Mouse (Mus musculus): ENCODE data around the gene Ndrg3. TPM values are rescaled to one million over a fixed set of nuclear protein-coding genes. Genes with fewer than 3 reads are reported as not detected.
"Not testable (repeated sequence)": the region's sequence is repeated elsewhere in the genome, so short reads cannot be mapped to it uniquely, and the experiment has no call there.

Gene Ndrg3
- polyA plus RNA-seq, 1 experiment from 2014 or later, result 81.6 TPM

DNA sequence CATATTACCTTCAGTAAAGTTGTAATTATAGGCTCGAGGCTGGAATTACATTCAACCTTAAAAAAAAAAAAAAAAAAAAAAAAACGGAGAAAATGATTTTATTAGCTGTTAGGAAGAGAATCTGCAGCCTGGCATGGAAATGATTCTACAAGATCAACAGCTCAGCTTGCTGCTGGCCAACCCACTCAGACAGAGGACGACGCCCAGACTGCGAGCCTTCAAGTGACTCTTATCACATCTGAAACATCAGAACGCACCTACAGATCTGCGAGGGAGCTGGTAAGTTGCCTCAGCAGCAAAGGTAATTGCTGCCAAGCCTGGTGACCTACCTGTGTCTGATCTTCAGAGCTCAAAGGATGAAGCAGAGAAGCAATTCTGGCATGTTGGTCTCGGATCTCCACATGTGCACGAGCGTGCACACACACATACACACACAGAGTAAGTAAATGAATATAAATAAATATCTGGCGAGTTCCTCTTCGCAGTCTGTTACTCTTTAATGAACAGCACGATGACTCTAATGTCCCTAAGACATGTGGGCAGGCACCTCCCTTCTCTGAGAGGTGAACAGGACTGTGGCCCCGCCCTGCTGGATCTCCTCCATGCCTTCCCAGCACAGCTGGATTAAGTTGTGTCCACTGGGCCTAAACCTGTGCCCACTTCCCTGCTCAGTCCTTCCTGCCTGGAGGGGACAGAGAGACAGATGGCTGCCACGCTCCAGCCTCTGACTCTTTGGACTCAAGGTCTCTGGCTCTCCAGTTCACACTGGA is 97.2 kb downstream of the Ndrg3 start:
- Histone ChIP-seq H3K27ac (no peak overlapping the region), H3K27me3 (no peaks in the 10 kb centered on the region), H3K9me3 (no peaks in the 10 kb centered on the region), H3K36me3 (no peaks in the 10 kb centered on the region), H3K4me1 (replicated peaks) (peaks cover 14% of the 10 kb centered on the region), H3K4me3 (replicated peaks) (no peak overlapping the region), H3K4me2 (replicated peaks) (no peak overlapping the region), H3K9ac (replicated peaks) (no peak overlapping the region)
- ATAC-seq, result no peak
- WGBS, result 85% methylated on average over 15 of the region's 15 CpGs

DNA sequence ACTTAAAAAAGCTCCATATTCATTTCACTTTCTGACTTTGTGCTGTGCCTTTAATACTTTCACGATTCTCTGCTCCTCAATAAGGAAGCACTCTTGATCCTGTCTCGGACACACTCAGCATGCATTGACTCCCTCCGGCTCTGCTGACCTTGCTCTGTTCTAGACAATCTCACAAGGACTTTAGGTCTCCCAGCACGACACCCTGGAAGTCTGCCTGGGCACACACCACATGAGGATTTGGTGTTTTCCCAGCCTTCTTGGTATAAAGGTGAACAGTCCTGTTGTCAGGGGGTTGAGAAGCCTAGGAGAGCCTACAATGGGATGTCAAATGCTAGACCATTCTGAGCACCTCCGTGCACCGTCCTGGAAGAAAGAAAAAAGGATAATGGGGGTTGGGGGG is 99.0 kb downstream of the Ndrg3 start:
- 64% methylated on average over 6 of the region's 6 CpGs for WGBS
- Histone ChIP-seq H3K4me1 (replicated peaks) (peaks cover 14% of the 10 kb centered on the region), H3K36me3 (no peaks in the 10 kb centered on the region)

GRCm38 (mm10) chr2:156892240-156892639 is 99.6 kb downstream of the Ndrg3 start:
- peak; percentile 71; the same call in 1 of the 2 replicates for ATAC-seq
- Histone ChIP-seq H3K9ac (replicated peaks) (no peak overlapping the region), H3K9me3 (no peaks in the 10 kb centered on the region), H3K4me2 (replicated peaks) (no peak overlapping the region), H3K4me3 (replicated peaks) (no peak overlapping the region), H3K27ac (no peak overlapping the region), H3K36me3 (no peaks in the 10 kb centered on the region), H3K4me1 (replicated peaks) (peaks cover 14% of the 10 kb centered on the region), H3K27me3 (no peaks in the 10 kb centered on the region)
- whole genome bisulfite sequencing, result 30% methylated on average over 3 of the region's 3 CpGs

More for the DNA sequence above, 99.0 kb downstream of the Ndrg3 start:
- Histone ChIP-seq H3K4me2 (replicated peaks) (no peak overlapping the region), H3K4me3 (replicated peaks) (no peak overlapping the region), H3K27me3 (no peaks in the 10 kb centered on the region), H3K9ac (replicated peaks) (no peak overlapping the region), H3K9me3 (no peaks in the 10 kb centered on the region), H3K27ac (no peak overlapping the region)
- ATAC-seq, result no peak

- no peaks in the 10 kb centered on the region for H3K9me3 ChIP-seq
Measured at GRCm38 (mm10) chr2:156888490-156888889, 103.4 kb downstream of the Ndrg3 start.

GRCm38 (mm10) chr2:156887017-156887416 is 104.8 kb downstream of the Ndrg3 start, which contains the start of gene Sla2:
Gene Sla2 (minus strand): TSS chr2:156887192.
- no peaks in the 10 kb centered on the region for H3K9me3 ChIP-seq
- no peak for ATAC-seq
- H3K4me3 ChIP-seq (replicated peaks), result no peak within 1 kb of the TSS
- H3K36me3 ChIP-seq, result no peaks in the 10 kb centered on the region
- 75% methylated on average over 6 of the region's 6 CpGs for WGBS
- no peak within 1 kb of the TSS for H3K4me2 ChIP-seq (replicated peaks)
- no peaks in the 10 kb centered on the region for H3K27me3 ChIP-seq
- H3K9ac ChIP-seq (replicated peaks), result no peak within 1 kb of the TSS
- peaks cover 3% of the 10 kb centered on the region for H3K4me1 ChIP-seq (replicated peaks)
- H3K27ac ChIP-seq, result no peak within 1 kb of the TSS

More at GRCm38 (mm10) chr2:156888490-156888889, 103.4 kb downstream of the Ndrg3 start:
- H3K36me3 ChIP-seq, result no peaks in the 10 kb centered on the region
- H3K27ac ChIP-seq, result no peak overlapping the region
- WGBS, result 75% methylated on average over 3 of the region's 3 CpGs
- H3K4me1 ChIP-seq (replicated peaks), result peaks cover 14% of the 10 kb centered on the region
- ATAC-seq, result no peak
- H3K9ac ChIP-seq (replicated peaks), result no peak overlapping the region
- no peak overlapping the region for H3K4me2 ChIP-seq (replicated peaks)
- no peak overlapping the region for H3K4me3 ChIP-seq (replicated peaks)
- H3K27me3 ChIP-seq, result no peaks in the 10 kb centered on the region

DNA sequence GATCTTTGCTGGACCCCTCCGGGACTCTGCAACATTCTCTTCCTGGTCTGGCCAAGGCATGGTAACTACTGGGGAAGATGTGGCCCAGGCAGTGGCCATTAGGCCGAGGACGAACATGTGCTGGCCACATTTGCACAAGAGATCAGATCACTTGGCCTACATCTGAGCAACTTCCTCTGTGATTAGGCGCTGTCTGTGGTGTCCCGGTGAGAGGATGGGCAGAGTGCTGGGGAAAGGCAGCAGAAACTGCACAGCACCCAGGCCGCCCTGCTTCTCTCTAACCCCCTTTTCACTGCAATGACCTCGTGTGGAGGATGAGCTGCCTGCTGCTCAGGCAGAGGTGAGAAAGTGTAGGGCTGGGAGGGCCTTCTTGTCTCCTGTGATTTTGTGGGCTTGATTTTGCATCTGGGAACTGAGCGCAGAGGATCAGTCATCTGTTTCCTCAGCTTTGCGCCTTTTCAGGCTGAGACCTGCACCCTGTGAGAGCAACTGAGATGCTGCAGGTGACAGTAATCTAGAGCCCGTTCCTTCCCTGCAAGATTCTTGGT is 105.7 kb downstream of the Ndrg3 start:
- Histone ChIP-seq H3K27ac (no peak overlapping the region), H3K36me3 (no peaks in the 10 kb centered on the region), H3K4me3 (replicated peaks) (no peak overlapping the region), H3K27me3 (no peaks in the 10 kb centered on the region), H3K9ac (replicated peaks) (no peak overlapping the region), H3K9me3 (no peaks in the 10 kb centered on the region), H3K4me2 (replicated peaks) (no peak overlapping the region), H3K4me1 (replicated peaks) (no peaks in the 10 kb centered on the region)
- WGBS, result 84% methylated on average over 10 of the region's 10 CpGs
- ATAC-seq, result no peak

GRCm38 (mm10) chr2:156885666-156886065 is 106.2 kb downstream of the Ndrg3 start:
- H3K36me3 ChIP-seq; H3K27ac ChIP-seq; H3K9ac ChIP-seq (replicated peaks); H3K4me2 ChIP-seq (replicated peaks); H3K9me3 ChIP-seq; H3K4me3 ChIP-seq (replicated peaks); ATAC-seq; H3K27me3 ChIP-seq; H3K4me1 ChIP-seq (replicated peaks): not testable (repeated sequence)
- 80% methylated on average over 2 of the region's 2 CpGs for WGBS

- Histone ChIP-seq H3K27me3 (no peaks in the 10 kb centered on the region), H3K9me3 (no peaks in the 10 kb centered on the region), H3K9ac (replicated peaks) (no peak overlapping the region), H3K4me3 (replicated peaks) (no peak overlapping the region), H3K27ac (no peak overlapping the region), H3K4me1 (replicated peaks) (no peaks in the 10 kb centered on the region), H3K36me3 (no peaks in the 10 kb centered on the region), H3K4me2 (replicated peaks) (no peak overlapping the region)
- no peak for ATAC-seq
- 92% methylated on average over 10 of the region's 10 CpGs for WGBS
Measured at GRCm38 (mm10) chr2:156884396-156885211, 107.3 kb downstream of the Ndrg3 start.

DNA sequence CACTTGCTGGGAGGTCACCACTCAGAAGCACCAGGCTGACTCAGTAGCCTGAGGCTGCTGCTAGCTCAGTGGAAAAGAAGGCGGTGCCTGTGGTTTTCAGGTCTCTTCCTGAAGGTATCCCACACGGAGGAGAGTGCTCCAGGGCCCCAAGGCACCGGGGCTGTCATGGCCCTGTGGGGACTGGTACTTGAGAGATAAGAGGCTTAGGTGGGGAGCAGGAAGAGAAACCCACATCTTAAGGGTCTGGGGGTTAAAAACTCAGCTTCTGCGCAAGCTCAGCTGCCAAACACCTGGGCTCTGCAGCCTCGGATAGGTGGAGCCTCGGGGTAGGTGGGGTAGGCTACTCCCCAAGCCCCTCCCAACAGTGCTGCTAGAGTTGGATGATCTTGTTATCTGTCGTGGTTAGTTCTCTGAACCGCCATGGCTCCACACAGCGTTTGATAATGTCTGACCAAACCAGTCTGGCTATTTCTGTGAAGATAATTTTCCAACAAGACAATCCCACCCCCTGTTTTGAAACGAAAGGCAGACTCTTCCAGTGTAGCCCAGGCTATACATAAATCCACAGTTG is 109.3 kb downstream of the Ndrg3 start:
- ATAC-seq, result no peak
- no peak overlapping the region for H3K4me3 ChIP-seq (replicated peaks)
- WGBS, result 45% methylated on average over 10 of the region's 10 CpGs
- no peaks in the 10 kb centered on the region for H3K36me3 ChIP-seq
- no peak overlapping the region for H3K9ac ChIP-seq (replicated peaks)
- H3K27me3 ChIP-seq, result no peaks in the 10 kb centered on the region
- no peak overlapping the region for H3K4me2 ChIP-seq (replicated peaks)
- no peak overlapping the region for H3K27ac ChIP-seq
- H3K4me1 ChIP-seq (replicated peaks), result no peaks in the 10 kb centered on the region
- H3K9me3 ChIP-seq, result no peaks in the 10 kb centered on the region

DNA sequence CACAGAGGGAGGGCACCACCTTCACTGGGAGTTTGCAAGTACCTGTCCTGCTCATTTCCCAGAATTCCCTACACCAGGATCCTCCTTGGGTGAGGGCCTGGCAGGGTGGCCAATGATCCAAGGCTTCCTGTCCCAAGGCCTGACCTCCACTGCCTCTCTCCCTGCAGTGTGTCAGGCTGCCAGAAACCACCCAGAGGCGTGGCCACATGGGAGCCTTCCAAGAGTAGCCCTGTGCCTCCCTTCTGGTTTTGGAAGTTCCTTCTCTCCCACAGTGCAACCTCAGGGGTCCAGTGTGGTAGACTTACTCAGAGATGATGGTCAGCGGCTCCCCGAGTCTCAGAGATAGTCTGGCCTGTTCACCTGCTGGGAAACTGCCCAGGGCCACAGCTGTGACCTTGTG is 112.3 kb downstream of the Ndrg3 start:
- Histone ChIP-seq H3K4me2 (replicated peaks) (no peak overlapping the region), H3K36me3 (peaks cover 11% of the 10 kb centered on the region), H3K4me3 (replicated peaks) (no peak overlapping the region), H3K9me3 (no peaks in the 10 kb centered on the region), H3K27ac (no peak overlapping the region), H3K9ac (replicated peaks) (no peak overlapping the region), H3K27me3 (no peaks in the 10 kb centered on the region), H3K4me1 (replicated peaks) (no peaks in the 10 kb centered on the region)
- no peak for ATAC-seq
- 86% methylated on average over 3 of the region's 3 CpGs for WGBS

DNA sequence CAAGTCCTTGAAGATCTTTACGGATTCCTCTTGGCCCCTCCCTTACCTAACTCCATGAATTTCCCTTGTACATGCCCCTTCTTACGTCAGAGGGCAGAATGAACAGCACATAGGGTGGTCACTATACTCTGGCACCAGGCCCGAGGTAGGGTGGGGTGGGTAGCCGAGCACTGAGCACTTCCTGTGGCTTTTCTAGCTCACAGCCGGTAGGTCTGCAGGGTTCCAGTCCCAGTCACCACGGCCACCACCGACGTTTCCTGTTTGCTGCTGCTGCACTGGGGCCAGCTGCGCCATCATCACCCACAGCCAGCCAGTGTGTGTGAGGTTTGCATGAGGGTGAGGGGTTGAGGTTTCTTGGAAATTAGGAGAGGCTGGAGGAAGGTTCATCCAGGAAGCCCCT is 114.1 kb downstream of the Ndrg3 start:
- ATAC-seq, result no peak
- H3K27ac ChIP-seq, result no peak overlapping the region
- peaks cover 28% of the 10 kb centered on the region for H3K36me3 ChIP-seq
- no peaks in the 10 kb centered on the region for H3K4me1 ChIP-seq (replicated peaks)
- H3K4me2 ChIP-seq (replicated peaks), result no peak overlapping the region
- H3K9me3 ChIP-seq, result no peaks in the 10 kb centered on the region
- no peaks in the 10 kb centered on the region for H3K27me3 ChIP-seq
- 70% methylated on average over 9 of the region's 9 CpGs for WGBS
- H3K9ac ChIP-seq (replicated peaks), result no peak overlapping the region
- no peak overlapping the region for H3K4me3 ChIP-seq (replicated peaks)
